Mouse (Mus musculus): ENCODE measurements around the gene Sgf29.

DNA sequence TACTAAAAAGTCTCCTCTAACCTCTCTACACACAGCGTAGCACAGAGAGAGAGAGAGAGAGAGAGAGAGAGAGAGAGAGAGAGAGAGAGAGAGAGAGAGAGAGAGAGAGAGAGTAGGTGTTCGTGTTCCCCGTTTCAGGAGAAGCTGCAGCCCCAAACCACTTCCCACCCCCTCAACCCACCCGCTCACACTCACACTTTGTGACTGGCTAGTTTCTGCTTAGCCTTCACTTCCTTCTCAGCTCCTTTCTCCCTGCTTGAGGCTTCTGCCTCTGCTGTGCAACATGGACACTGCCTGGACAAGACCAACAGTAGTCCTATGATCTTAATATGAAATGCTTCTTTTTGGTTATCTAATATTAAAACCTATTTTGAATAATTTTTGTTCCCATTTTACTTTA is 61.2 kb downstream of the Sgf29 start:
- TF ChIP-seq CTCF (IDR thresholded peaks at IDR 0.05; ENCODE audit: low read depth) (no peak), EP300 (IDR thresholded peaks at IDR 0.05; ENCODE audit: low read depth) (no peak)

All from liver, postnatal 0 days (tissue).